Mouse (Mus musculus) hindbrain, embryonic 16.5 days (tissue): Measurements from ENCODE around the gene Nlrp6. TPM values are rescaled to one million over a fixed set of nuclear protein-coding genes. Genes with fewer than 3 reads are reported as not detected.

Source experiments
- ATAC-seq: fragments of 200-750 bp; cut with Nextera tagmentation; 2 replicates; pipeline ENCODE4 v1.8.0; 2017; ENCODE audit warnings: moderate TSS enrichment, moderate library complexity
- H3K27ac ChIP-seq: fragments of 300-500 bp; sonication (generic); 2 replicates; pipeline ENCODE4 v1.5.1; 2014; ENCODE audit warnings: low read depth, mild to moderate bottlenecking, control low read depth, low read length, moderate library complexity
- H3K27me3 ChIP-seq: fragments of 300-500 bp; sonication (generic); replicated peaks from 2 replicates; pipeline ENCODE4 v1.6.1; 2014; ENCODE audit warnings: low read length; ENCODE audit not compliant: control insufficient read depth, insufficient read depth
- H3K36me3 ChIP-seq: fragments of 300-500 bp; sonication (generic); 2 replicates; pipeline ENCODE4 v1.6.1; 2014; ENCODE audit warnings: mild to moderate bottlenecking, low read length, moderate library complexity, mixed read lengths; ENCODE audit not compliant: control insufficient read depth, insufficient read depth
- H3K4me1 ChIP-seq: fragments of 300-500 bp; sonication (generic); 2 replicates; pipeline ENCODE4 v1.6.1; 2014; ENCODE audit warnings: low read depth, low read length; ENCODE audit not compliant: control insufficient read depth, insufficient read depth
- H3K4me2 ChIP-seq: fragments of 300-500 bp; sonication (generic); 2 replicates; pipeline ENCODE4 v1.6.1; 2014; ENCODE audit warnings: mild to moderate bottlenecking, low read length, control low read depth, moderate library complexity
- H3K4me3 ChIP-seq: fragments of 300-500 bp; sonication (generic); 2 replicates; pipeline ENCODE4 v1.5.1; 2014; ENCODE audit warnings: mild to moderate bottlenecking, low read length, control low read depth, moderate library complexity
- H3K9ac ChIP-seq: fragments of 300-500 bp; sonication (generic); 2 replicates; pipeline ENCODE4 v1.6.1; 2014; ENCODE audit warnings: low read depth, mild to moderate bottlenecking, control low read depth, low read length, moderate library complexity
- H3K9me3 ChIP-seq: fragments of 300-500 bp; sonication (generic); 2 replicates; pipeline ENCODE4 v1.6.1; 2014; ENCODE audit warnings: mild to moderate bottlenecking, low read length, moderate library complexity; ENCODE audit not compliant: control insufficient read depth
- WGBS: fragments of 180-500 bp; shearing (Covaris S2); extraction: QIAGEN DNeasy Blood & Tissue Kit; methylation state at CpG from one replicate; pipeline ENCODE4 v1.1.7; 2014; 5-methylcytosine and 5-hydroxymethylcytosine counted together
- polyA plus RNA-seq: library from polyadenylated mRNA; unstranded; fragments of >200 nt; fragmentation: Nextera tagmentation; extraction: Ambion mirVana; gene quantifications from 2 replicates; pipeline ENCODE4 v1.2.1, GENCODE M21; 2015

Gene Nlrp6
- polyA plus RNA-seq, 1 experiment from 2014 or later = 0.75 TPM

DNA sequence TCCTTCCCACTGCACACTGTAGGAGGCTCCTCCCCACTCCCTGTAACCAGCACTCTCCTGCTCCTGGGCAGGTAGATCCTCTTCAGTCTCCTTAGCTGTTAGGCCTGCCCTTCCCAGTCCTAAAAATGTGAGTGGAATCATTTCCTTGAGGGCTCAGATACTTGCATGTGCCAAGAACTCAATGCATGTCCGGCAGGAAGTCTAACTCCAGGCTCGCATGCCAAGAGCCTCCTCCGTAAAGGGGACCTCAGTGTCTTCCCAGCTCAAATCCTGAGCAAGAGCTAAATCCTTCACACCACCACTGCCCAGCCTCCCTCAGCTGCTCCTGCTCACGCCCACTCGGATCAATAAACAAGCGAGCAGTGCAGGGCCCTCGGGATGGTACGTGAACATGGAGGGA, 30.3 kb downstream of the Nlrp6 start:
- Histone ChIP-seq H3K27me3 (no peaks in the 10 kb centered on the region), H3K4me3 (no peak overlapping the region), H3K36me3 (no peaks in the 10 kb centered on the region), H3K9ac (no peak overlapping the region), H3K27ac (no peak overlapping the region), H3K9me3 (no peaks in the 10 kb centered on the region), H3K4me1 (no peaks in the 10 kb centered on the region; the same call in 1 of the 2 replicates), H3K4me2 (no peak overlapping the region)
- ATAC-seq = no peak
- WGBS = 55% methylated on average over 8 of the region's 8 CpGs

DNA sequence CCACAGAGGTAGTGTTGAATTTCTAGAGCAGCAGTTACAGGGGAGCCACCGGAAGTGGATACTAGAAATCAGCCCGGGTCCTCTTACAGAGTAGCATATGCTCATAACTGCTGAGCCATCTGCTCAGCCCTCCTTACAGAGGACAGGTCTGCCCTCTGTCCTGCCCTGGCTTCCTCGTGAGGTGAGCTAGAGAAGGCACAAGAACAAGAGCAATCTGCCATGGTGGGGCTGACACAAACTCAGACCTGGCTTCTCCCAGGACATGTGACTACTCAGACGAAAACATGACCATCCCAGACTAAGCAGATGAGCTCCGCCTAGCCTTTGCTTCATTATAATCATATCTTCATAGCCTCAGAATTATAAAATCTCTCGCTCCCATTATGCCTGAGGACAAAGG, 31.1 kb downstream of the Nlrp6 start:
- Histone ChIP-seq H3K9me3 (no peaks in the 10 kb centered on the region), H3K4me3 (no peak overlapping the region), H3K27me3 (no peaks in the 10 kb centered on the region), H3K4me2 (no peak overlapping the region), H3K36me3 (no peaks in the 10 kb centered on the region), H3K4me1 (no peaks in the 10 kb centered on the region; the same call in 1 of the 2 replicates), H3K9ac (no peak overlapping the region), H3K27ac (no peak overlapping the region)
- WGBS = 77% methylated on average over 6 of the region's 6 CpGs
- no peak for ATAC-seq

DNA sequence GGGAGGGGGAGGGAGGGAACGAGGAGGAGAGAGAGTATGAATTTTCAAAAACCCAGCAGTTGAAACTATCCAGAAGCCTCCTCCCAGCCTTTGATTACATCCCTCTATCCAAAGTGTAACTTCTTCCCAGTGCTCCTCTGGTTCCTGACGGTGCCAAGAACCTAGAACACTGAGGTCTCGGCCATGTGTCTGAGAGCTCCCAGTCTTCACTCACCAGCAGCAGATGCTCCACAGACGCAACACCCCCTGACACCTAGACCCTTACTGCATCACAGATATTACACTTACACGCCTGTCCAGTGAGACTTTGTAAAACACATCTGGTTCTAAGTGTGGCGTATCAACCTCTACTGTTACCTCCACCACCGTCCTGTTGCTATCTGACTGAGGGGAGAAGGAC, 31.7 kb downstream of the Nlrp6 start:
- Histone ChIP-seq H3K27me3 (no peaks in the 10 kb centered on the region), H3K9ac (no peak overlapping the region), H3K9me3 (no peaks in the 10 kb centered on the region), H3K36me3 (no peaks in the 10 kb centered on the region), H3K27ac (no peak overlapping the region), H3K4me3 (no peak overlapping the region), H3K4me2 (no peak overlapping the region), H3K4me1 (no peaks in the 10 kb centered on the region; the same call in 1 of the 2 replicates)
- no peak for ATAC-seq
- 88% methylated on average over 7 of the region's 7 CpGs for WGBS

GRCm38 (mm10) chr7:140953133-140953532, 32.4 kb downstream of the Nlrp6 start:
- H3K27me3 ChIP-seq = no peaks in the 10 kb centered on the region
- H3K36me3 ChIP-seq = no peaks in the 10 kb centered on the region
- H3K4me2 ChIP-seq = no peak overlapping the region
- no peaks in the 10 kb centered on the region for H3K9me3 ChIP-seq
- WGBS = 84% methylated on average over 11 of the region's 11 CpGs
- ATAC-seq = no peak
- H3K9ac ChIP-seq = no peak overlapping the region
- no peak overlapping the region for H3K4me3 ChIP-seq
- no peak overlapping the region for H3K27ac ChIP-seq
- no peaks in the 10 kb centered on the region; the same call in 1 of the 2 replicates for H3K4me1 ChIP-seq

DNA sequence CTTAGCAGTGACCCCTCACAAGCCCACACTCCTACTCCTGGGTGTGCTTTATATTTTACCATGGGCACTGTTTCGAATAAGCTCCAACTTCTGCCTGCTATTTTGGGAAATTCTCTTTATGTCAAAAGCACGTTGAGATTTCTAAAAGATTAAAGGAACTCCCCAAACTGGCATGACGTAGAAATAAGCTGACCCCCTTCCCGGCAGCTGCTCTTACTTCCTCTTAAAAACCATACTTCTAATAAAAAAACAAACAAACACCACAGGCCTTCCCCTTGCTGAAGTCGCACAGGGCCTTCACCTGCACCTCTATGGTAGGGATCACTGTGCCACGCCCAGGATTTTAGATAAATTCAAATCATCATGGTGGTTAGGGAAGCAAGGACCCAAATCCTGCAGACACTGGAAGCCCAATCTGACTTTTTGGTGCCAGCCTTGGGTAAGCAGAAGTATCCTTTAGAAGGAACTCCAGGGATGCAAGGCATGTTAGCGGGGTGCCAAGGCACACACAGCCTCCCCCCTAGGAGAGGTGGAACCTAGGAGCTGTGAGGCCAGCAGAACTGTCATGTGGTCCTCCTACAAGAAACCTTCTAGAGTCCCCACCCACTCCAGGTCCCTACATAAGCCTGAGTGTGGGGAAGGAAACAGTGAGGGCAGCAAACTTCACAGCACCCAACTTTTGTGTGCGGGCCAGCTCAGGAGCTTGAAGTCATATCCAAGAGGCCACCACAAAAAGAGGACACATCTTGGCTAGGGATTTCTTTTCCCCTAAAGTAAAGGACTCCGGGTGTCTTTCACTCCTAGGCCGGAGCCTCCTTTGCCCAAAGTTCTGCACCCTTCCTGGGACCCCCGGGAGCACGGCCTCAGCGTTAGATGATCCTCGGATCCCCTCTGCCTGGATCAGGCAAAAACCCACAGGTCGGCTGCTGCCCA, 33.4 kb downstream of the Nlrp6 start:
- ATAC-seq = no peak
- Histone ChIP-seq H3K9me3 (no peaks in the 10 kb centered on the region), H3K4me2 (peak overlapping the region; percentile 64), H3K27ac (no peak overlapping the region), H3K9ac (no peak overlapping the region), H3K4me3 (peak overlapping the region; percentile 38), H3K36me3 (no peaks in the 10 kb centered on the region), H3K27me3 (no peaks in the 10 kb centered on the region), H3K4me1 (no peaks in the 10 kb centered on the region; the same call in 1 of the 2 replicates)
- 73% methylated on average over 15 of the region's 15 CpGs for WGBS

DNA sequence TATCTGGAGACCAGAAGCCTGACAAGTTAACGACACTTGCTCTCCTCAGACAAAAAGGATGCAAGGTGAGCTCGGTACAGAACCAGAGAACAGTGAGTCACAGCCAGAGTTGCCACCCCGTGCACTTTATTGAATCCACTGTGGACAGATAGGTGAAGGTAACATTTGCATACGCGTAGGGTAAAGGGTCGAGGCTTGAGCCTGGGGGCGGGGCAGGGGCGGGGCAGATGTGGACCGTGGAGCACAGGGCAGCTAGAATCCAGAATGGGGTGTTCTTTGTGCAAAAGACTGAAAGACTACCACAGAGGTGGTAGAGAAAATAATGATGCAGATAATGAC, 34.0 kb downstream of the Nlrp6 start:
- Histone ChIP-seq H3K36me3 (no peaks in the 10 kb centered on the region), H3K27me3 (no peaks in the 10 kb centered on the region), H3K27ac (no peak overlapping the region), H3K9ac (no peak overlapping the region; the same call in 1 of the 2 replicates), H3K9me3 (no peaks in the 10 kb centered on the region), H3K4me2 (peak overlapping the region; percentile 64), H3K4me1 (no peaks in the 10 kb centered on the region; the same call in 1 of the 2 replicates), H3K4me3 (peak overlapping the region; percentile 38)
- ATAC-seq = no peak
- 13% methylated on average over 9 of the region's 9 CpGs for WGBS

- H3K27me3 ChIP-seq = no peaks in the 10 kb centered on the region
- no peaks in the 10 kb centered on the region for H3K36me3 ChIP-seq
- peak overlapping the region; percentile 38 for H3K4me3 ChIP-seq
- H3K9me3 ChIP-seq = no peaks in the 10 kb centered on the region
- H3K4me2 ChIP-seq = peak overlapping the region; percentile 64
- peak; percentile 44 for ATAC-seq
- no peak overlapping the region for H3K27ac ChIP-seq
- peak overlapping the region; percentile 58 for H3K9ac ChIP-seq
- H3K4me1 ChIP-seq = no peaks in the 10 kb centered on the region; the same call in 1 of the 2 replicates
- WGBS = 16% methylated on average over 17 of the region's 17 CpGs
Observed at GRCm38 (mm10) chr7:140955342-140955741, 34.6 kb downstream of the Nlrp6 start.

GRCm38 (mm10) chr7:140955758-140956555, 35.3 kb downstream of the Nlrp6 start, which contains the start of the genes Gm45717 and Ifitm2:
Gene Gm45717 (minus strand): TSS chr7:140955937.
Gene Ifitm2 (minus strand): TSS chr7:140955987.
- H3K4me1 ChIP-seq = no peaks in the 10 kb centered on the region; the same call in 1 of the 2 replicates
- WGBS = 22% methylated on average over 11 of the region's 11 CpGs
- no peaks in the 10 kb centered on the region for H3K36me3 ChIP-seq
- peak; percentile 56; the same call in 1 of the 2 replicates for ATAC-seq
- H3K27me3 ChIP-seq = no peaks in the 10 kb centered on the region
- peak within 1 kb of the TSS; percentile 44; the same call in 1 of the 2 replicates for H3K27ac ChIP-seq
- H3K4me2 ChIP-seq = peak within 1 kb of the TSS; percentile 64
- peak within 1 kb of the TSS; percentile 38 for H3K4me3 ChIP-seq
- H3K9ac ChIP-seq = peak within 1 kb of the TSS; percentile 58
- no peaks in the 10 kb centered on the region for H3K9me3 ChIP-seq

DNA sequence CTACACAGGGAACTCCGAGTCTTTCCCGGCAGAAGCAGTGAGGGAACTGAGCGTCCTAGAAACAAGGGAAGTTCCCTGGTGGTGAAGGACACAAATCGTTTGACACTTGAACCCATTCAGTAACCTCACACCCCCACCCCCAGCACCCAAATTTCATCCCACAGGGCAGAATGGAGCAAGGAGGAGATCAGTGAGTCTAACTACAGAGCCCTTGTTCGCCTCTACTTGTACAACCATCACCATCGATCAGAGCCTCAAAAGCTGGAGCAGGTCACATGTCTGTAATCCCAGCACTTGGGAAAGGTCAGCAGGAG, 35.8 kb downstream of the Nlrp6 start:
- no peak overlapping the region for H3K4me3 ChIP-seq
- WGBS = 64% methylated on average over 6 of the region's 6 CpGs
- ATAC-seq = no peak
- no peaks in the 10 kb centered on the region for H3K9me3 ChIP-seq
- no peaks in the 10 kb centered on the region for H3K27me3 ChIP-seq
- H3K27ac ChIP-seq = no peak overlapping the region
- H3K9ac ChIP-seq = no peak overlapping the region
- H3K4me1 ChIP-seq = no peaks in the 10 kb centered on the region; the same call in 1 of the 2 replicates
- H3K36me3 ChIP-seq = no peaks in the 10 kb centered on the region
- no peak overlapping the region for H3K4me2 ChIP-seq
